Mouse (Mus musculus): ENCODE measurements around the gene Matn4.

Gene Matn4

GRCm38 (mm10) chr2:164405519-164405918 lies 559 bp upstream of the Matn4 start:
- no peak for DNase-seq

DNA sequence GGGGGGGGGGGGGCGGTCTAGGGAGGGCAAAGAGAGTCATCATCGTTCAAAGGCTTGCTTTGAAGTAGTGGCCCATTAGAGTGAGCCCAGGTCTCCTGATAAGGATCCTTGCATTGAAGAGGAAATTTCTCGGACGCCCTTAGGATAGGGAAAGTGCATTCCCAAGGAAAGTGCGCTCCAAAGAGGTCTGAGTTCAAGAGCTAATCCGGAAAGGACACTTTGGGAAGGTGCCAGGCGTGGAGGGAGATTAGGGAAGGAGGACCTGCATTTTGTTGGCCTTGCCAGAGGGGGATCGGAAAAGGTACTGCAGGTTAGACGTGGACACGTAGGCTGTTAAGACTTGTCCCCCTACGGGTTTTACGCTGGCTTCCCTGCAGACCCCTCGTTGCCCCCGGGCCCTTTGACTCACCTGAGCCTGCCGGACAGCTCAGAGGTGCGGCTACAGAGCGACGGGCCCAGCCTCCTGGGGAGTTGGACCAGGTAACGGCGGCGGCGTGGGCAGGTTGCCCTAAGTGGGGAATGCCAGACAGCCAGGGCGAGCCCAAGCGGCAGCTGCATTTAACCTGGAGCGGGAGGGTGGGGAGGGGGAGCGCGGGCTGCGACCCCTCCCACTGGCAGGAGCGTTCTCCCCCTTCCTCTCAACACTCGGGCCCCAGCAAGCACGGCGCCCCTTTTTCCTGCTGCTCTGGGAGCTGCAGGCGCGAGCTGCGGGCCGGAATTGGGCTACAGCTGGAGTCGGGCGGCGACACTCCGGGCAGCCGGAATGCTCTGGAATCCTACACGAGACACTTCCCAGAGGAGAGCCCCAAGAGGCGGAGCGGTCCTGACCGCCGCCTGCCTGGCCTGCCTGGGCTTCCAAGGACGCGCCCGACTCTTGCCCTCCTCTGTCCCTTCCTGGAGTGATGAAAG lies 624 bp downstream of the Matn4 start:
- no peak for DNase-seq

DNA sequence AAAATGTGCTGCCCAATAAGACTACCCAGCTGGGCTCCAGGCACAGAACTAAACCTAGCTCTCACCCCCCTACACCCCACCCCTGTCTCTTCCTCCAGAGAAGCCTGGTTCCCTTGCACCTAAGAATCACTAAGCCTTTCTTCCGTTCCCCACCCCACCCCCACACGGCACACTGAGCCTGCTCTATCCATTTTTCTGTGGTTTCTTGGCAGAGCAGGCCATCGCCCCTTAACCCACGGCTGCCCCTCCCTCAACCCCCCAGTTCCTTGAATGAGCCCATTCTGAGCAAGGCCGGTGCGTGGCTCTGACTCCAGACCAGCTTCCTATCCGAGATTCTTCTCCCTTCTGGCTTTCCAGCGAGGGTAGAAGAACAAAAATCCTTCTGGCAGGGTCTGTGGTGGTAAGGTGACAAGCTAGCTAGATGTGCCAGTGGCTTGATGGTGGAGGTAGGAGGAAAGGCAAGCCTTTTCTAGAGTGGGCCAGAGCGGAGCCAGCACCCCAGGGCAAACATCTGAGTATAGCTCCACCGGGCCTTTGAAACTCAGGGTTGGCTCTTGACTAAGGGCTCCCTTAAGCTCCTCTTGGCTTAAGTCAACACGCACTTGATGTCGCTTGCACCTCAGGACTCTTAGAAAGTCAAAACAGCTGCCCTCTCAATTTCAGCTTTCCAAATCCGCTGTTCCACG lies 1.4 kb downstream of the Matn4 start:
- DNase-seq, result peak; percentile 49

DNA sequence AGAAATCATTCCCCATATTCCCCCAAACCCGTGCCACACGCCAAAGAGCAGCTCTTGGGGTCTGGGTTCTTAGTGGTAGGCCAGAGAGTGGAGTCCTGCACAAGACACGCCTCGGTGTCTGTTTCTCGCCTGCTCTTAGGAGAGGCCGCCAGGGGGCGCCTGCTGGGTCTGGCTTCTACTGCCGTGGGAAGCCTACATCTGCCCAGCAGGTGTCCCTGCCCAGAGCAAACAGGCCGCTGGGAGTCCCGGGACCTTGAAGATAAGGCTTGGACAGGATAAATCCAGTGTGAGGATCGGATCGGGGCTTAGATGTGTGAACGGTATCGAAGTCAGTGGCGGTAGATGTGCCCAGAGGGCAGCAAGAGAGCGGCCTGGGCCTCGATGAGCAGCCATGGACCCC lies 2.1 kb downstream of the Matn4 start, which contains the start of gene Rbpjl:
TSS of gene Rbpjl (plus strand) at position 236 of the 400 bp plus-strand sequence.
- DNase-seq, result peak; percentile 68

- no peak for DNase-seq
Observed at GRCm38 (mm10) chr2:164396911-164397310, 8.0 kb downstream of the Matn4 start.

DNA sequence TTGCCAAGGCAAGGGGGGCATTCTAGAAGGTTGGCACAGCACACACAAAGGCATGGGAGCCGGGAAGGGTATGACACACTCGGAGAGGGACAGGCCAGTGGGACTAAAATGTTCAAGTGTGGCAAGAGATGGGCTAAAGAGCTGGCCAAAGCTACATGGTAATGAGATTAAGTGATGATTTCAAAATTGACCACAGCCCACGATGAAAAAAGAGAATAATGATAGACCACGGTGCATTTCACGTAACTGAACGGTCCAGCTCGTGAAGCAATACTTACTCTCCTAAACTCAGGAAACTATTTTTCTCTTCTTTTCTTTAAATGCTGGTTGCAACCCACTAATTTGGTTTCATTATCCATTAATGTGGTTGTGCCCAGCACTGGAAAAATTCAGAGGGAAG lies 8.9 kb downstream of the Matn4 start:
- DNase-seq, result no peak

DNA sequence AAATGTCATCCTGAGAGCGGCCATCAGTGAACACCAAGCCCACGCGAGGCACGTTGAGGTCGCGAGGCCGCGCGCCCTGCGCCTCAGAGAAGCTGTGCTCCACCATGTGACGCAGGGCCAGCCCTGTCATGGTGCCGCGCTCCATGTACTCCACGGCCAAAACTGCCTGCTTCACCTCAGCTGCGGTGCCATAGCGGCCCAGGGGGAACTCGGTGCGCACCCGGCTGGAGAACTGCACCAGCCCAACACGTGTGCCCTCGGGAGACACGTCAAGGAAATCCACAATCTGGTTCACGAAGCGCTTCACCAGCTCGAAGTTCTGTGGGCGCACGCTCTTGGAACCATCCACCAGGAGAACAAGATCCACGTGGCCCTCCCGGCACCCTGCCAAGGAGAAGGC lies 11.8 kb downstream of the Matn4 start:
- DNase-seq, result no peak

DNA sequence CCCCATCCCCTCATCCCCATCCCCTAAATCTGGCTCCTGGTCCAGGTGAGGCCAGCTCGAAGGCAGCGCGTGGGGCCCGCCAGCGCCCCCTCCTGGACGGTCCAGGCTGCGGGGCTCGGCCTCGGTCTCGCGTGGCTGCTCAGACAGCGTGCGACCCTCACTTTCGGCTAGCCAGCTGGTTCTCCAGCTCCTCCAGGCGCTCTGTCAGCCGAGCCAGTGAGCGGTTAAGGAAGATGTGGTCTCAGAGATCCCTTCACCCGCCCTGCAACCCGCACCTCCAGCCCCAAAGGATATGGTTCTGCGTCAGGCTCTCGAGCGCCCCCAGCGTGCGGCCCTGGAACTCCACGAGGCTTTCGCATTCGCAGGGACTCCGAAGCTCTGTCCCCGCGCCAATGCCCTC lies 15.5 kb downstream of the Matn4 start:
- peak; percentile 95 for DNase-seq

DNA sequence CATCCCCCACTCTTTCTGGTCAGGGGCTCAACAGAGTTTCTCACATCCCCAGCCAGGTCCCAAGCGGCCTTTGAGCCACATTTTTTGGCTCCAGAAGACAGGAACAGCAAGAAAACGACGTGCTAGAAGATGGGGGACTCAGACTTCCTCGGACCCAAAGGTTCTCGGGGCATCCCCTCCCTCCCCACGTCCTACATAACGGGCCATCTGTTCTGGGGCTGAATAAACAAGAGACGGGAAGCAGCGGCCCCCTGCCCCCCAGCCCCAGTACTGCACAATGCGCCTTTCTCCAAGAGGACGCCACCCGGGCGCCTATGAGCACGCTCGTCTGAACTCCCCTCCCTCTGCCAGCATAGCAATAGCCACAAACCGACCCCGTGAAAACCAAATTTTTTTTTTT lies 15.9 kb downstream of the Matn4 start, which contains the start of gene Slpi:
TSS of gene Slpi (minus strand) at position 76 of the 400 bp plus-strand sequence.
- peak; percentile 51 for DNase-seq

DNA sequence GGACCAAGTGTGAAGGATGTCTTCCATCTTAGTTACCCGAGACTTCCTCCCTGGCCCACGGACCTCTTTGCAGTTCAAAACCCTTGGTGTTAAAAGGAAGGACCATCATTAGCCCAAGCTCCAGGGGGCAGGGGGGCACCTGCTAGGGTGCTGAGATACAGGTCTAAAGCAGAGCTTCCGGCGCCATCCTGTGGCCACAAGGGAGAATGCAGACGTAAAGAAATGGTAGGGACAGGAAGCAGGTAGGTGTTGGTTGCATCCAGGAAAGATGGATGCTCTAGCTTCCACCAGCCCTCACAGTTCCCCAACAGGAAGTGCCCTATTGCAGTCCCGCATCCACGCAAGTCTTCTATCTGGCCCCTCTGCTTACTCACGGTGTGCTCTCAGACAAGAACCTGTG lies 18.0 kb downstream of the Matn4 start:
- DNase-seq, result peak; percentile 49

DNA sequence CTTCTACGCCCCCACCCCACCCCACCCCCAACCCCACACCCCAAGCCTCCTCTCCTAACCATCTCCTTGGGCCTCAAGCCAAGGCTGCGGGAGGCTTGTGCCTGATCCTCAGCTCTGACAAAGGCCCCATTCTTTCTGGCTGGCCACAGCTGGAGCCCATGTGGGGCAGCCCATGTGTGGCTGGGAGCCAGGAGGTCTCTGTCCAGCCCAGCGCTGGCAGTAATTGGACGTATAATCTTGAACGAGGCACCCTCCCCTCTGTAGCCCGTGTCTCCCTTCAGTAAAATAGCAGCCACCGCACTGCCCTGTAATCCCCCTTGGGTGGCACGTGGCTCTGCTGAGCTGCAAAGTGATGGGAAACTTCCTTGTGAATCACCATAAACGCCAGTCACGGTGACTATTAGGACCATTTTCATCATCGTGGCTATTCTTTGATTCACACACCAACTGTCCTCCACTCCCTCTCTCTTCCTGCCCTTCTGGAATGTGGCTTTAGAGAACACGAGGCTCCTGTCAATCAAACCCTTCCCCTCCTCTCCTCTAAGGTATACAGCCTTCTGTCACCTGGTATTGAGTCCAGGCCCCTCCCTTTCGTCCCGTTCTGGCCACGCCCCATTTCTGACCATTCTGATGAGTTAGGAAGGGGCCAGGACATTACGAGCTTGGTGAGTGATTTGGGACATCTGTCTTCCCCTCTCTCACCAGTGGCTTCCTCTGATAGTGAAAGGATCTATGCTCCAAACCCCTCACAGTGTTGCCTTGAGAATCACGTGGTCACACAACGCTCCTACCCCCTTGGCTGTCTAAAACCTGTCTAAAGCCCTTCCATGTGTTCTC lies 18.8 kb downstream of the Matn4 start:
- DNase-seq, result peak; percentile 57

DNA sequence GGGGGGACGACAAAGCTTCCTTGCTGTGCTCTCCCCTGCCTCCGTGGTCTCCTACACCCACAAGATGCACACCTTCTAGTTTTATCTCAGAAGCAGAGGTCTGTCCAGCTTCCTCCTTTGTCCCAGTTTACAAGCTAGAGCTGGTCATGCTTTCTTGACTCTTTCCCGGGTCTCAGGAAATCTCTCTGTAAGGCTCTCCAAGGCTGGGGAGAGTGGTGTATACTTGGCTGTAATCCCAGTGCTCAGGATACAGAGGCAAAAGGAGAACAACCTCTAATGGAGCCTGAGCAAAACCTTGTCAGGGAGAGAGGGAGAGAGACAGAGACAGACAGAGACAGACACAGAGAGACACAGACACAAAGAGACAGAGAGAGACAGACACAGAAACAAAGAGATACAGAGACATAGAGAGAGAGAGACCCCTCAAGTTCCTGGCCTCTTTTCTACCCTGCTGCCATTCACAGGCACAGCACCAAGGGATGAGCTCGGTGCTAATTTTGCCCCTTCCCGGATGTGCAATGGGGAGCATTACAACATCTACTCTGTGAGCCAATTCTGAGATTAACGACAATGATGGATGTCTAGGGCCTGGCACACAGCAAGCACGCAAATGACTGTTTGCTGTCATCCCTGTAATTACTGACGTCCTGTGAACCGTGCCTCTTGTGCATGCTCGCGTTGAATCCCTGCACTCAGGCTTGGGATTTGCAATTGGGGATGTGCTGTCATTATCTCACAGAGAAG lies 21.1 kb downstream of the Matn4 start:
- DNase-seq, result no peak

DNA sequence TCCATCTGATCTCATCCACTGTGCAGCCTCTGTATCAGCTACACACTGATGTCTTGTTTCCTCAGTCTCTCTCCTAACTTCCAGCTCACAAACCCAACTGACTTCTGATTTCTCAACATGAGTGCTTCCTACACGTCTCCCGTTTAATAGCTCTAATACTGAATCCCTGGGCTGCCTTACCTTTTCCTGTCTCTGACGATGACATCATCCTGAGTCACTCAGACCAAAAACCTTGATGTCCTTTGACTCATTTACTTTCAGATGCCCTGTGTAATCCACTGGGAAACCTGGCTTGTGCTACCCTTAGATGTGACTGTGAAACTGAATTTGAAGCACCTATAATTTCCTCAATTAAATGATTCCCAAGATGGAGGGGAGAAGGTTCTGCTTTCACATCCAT lies 22.0 kb downstream of the Matn4 start:
- DNase-seq, result no peak

DNA sequence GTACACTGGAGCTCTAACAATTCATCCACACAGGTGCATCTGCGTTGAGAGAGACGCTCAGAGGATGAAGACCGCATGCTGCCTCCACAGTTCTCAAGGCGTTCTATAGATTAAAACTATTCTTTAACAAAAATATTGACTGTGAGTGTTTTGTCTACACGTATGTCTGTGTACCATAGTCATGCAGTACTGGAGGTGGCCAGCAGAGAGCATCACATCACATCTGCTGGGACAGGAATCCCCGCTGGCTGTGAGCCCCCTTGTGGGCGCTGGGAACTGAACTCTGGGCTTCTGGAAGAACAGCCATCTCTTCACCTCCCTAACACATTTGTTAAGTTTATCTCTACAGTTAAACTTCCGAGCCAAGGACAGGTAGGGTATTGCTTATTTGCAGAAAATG lies 23.2 kb downstream of the Matn4 start:
- no peak for DNase-seq

DNA sequence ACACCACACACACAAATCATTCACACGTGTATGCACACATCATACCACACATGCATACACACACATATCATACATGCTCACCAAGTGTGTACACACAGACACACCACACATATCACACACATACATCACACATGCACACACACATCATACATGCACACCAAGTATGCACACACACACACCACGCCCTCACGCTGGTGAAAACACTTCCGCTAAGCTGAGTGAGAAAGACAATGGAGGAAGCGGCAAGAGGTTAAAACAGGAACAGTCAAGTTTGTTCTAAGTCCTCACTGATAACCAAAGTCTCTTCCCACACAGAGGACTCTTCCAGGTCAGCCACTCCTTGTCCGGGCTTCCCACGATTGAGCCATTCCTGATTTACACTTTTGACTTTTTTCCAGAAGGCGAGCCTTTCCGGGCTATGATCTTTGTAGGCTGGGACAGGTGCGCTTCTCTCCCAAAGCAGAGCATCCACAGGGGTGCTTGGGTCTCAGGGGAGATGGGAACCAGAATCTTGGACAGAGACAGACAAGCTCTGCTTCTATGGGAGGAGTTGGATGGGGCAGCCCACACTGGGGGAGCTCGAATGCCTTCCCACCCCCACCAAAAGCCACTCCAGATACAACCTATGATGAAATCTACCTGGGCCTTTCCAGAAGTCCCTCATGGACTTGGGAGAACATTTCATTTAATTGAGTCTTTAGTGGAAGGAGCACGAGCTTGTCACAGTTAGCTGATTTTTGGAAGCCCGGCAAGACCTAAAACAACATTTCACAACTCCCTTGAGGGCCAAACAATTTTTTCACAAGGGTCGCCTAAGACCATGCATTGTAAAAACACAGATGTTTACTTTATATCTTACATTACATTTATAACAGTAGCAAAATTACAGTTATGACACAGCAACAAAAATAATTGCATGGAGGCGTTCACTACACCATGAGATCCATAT lies 27.2 kb downstream of the Matn4 start:
- DNase-seq, result no peak

- DNase-seq, result no peak
Observed at GRCm38 (mm10) chr2:164373187-164373586, 31.8 kb downstream of the Matn4 start.

DNA sequence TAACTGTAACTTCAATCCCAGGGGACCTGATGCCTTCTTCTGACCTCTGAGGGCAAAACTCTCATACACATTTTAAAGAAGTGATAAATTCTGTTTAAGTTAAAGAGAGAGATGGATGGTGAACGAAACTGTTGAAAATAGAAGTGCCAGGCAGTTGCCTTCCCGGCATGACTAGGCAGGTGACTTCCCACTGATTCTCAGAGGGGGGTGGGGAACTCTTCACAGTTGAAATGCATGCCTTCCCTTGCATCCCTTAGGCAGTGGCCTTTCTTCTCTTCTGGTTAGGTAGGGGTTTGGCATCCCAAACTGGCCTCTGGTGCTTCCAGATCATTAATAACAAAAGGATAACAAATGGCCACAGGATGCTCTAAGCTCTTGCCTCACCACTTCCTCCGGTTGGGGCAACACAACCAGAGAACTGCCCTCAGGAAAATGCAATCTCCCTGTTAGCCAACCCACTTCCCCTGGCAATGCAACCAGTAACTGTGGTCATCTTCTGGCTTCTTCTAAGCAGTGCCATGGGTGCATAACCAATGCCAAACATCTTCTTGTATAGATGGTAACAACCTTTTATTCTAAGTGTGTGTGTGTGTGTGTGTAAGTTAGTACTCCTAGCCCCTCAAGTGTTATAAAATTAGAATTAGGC lies 32.4 kb downstream of the Matn4 start:
- DNase-seq, result no peak

GRCm38 (mm10) chr2:164371371-164371770 lies 33.6 kb downstream of the Matn4 start:
- no peak for DNase-seq

- DNase-seq, result no peak
Observed at GRCm38 (mm10) chr2:164368620-164369105, 36.3 kb downstream of the Matn4 start.

GRCm38 (mm10) chr2:164366947-164367346 lies 38.0 kb downstream of the Matn4 start:
- DNase-seq, result no peak

All from right cerebral cortex, postnatal 4 days (tissue).